Mouse (Mus musculus) layer of hippocampus, postnatal 36 days (tissue): ENCODE results near the gene Trim44. TPM values are rescaled to one million over a fixed set of nuclear protein-coding genes. Genes with fewer than 3 reads are reported as not detected.

Experiments used
- DNase-seq, 2 experiments: peaks; one replicate each; pipeline ENCODE4 v3.0.0; 2022
- total RNA-seq, 2 experiments: library from RNA; stranded (reverse); gene quantifications; 2 replicates each; pipeline ENCODE4 v1.2.3; 2021

The Trim44 gene
- total RNA-seq, 2 experiments from 2014 or later, result 169 to 173 TPM

DNA sequence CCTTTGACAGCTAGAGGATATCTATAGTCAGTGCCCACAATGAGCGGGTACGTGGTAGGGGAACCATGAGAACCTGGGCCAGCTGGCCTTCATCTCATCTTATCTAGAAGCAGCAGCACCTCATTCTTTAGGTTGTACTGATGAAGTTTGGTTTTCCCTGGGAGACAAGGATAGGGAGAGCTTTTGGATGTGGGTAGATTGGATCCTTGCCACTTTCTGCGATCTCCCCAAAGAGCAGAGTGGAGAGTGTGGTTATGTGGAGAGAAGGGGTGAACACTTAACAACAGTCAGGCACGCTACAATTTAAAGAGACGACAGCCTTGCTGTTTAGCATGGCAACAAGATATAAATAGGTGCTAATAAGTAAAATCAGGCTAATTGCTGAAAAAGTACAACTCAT, 119.0 kb downstream of the Trim44 start:
- no peak for DNase-seq

GRCm38 (mm10) chr2:102287369-102287768, 120.3 kb downstream of the Trim44 start:
- DNase-seq, result no peak

DNA sequence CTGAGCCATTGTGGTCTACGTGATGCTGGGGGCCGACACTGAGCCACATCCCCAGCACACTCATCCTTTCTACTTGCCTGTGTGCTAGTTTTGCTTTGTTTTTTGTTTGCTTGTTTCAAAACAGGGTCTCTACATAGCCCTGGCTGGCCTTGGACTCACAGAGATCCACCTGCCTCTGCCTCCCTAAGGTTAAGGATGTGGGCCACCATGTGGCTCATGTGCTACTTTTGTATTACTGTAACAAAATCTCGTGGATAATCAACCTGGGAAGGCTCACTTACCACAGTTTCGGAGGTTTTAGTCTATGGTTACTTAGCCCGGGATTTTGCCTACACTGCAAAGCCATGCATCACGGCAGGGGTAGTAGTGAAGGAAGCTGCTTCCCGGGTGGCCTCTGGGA, 125.5 kb downstream of the Trim44 start:
- DNase-seq, result no peak

GRCm38 (mm10) chr2:102279779-102280178, 127.8 kb downstream of the Trim44 start:
- no peak for DNase-seq

DNA sequence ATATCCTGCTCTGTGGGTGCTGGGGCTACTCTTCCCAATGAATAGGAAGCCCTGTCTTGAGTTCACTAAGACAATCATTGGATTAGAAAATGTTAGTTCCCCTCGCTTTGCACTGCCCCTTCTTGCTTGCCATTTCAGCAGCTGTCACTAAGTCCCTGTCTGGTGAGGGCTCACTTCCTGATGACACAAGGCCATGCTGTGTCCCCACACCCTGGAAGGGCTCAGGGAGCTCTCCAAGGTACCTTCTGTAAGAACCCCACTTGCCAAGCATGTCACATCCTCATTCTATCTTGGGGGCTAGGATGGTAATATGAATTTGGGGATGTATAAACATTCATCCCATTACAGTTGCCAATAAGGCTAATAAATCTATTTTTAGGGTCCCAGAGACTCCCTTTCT, 129.7 kb downstream of the Trim44 start:
- DNase-seq, result no peak

- no peak for DNase-seq
Observed at GRCm38 (mm10) chr2:102273280-102273679, 134.3 kb downstream of the Trim44 start.

GRCm38 (mm10) chr2:102267582-102268339, 139.9 kb downstream of the Trim44 start:
- DNase-seq, result no peak

DNA sequence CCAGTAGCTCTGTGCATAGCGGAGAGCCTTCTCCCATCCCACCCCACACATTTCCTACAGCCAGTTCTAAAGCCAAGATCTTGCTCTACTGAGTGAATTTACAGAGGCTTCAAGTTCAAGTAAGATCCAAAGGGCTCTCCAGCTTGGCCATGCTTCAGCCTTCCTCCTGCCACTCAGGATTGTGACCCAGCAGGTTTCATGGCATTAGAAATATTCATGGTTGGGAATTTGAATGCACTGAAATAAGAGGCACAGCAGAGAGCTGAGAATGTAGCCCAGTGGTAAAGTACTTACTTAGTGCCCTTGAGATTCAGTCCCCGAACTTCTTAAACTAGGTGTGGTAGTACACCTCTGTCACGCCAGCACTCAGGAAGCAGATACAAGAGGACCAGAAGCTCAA, 140.7 kb downstream of the Trim44 start:
- DNase-seq, result no peak

DNA sequence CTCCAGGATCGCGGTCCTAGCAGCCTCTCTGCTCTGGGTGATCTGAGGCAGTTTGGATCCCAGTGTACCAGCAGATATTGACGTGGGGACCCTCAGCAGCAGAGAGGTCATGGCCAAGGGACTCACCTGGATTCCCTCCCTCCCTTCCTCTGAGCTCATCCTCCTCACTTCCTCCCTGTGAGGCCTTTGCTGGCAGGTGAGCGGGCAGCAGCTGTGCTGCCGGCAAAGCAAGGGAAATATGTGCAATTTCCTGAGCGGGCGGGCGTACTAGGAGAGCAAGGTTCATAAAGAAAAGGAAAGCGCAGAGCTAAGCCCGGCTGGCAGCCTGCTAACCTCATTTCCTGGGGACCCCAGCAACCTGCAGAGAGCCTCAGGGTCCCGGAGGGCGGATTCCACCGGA, 148.5 kb downstream of the Trim44 start:
- DNase-seq, result no peak

DNA sequence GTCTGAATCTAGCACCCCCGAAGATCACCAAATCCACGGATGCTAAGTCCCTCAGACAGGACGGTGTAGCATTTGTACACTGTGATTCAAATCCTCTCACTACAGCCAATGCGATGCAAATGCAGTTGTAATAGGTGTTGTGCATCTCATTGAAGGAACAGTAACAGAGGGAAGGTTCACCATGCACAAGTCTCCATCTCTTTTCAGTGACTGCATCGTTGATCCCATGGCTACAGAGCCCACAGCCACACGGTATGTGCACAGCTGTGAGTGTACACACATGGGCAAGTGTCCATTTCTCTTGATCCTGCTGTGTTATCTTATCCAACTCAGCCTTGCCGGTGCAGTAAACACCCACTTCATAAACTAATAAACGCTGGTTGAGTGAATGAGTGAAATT, 148.9 kb downstream of the Trim44 start:
- no peak for DNase-seq

DNA sequence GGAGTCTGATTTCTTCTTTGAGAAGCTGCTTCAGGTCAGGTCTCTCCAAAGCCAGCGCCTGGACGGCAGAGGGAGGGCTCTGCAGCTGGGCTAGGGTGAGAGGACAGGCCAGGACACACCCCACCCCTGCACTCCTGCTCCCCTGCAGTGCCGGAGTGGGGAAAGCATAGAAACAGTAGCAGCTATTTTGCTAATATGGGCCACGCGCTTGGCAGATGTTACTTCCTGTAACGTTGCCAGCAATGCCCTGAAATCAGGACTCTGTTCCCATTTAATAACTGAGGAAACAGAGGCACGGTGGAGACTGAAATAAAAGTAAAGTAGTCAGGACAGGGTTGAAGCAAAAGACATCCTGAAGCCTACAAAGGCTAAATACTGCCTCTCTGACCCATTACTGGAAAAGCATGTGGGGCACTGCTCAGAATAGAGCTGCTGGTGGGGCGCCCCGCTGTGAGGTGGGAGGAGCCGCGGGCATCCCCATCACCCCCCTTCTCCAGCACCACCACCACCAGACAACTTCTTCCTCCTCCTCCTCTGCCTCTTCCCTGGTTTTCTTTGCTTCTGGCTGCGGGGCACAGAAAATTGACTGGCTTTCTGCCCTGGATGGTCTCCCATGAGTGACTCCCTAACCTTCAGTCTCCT, 149.5 kb downstream of the Trim44 start:
- DNase-seq, result peak in 1 of 2 experiments; percentile 39

DNA sequence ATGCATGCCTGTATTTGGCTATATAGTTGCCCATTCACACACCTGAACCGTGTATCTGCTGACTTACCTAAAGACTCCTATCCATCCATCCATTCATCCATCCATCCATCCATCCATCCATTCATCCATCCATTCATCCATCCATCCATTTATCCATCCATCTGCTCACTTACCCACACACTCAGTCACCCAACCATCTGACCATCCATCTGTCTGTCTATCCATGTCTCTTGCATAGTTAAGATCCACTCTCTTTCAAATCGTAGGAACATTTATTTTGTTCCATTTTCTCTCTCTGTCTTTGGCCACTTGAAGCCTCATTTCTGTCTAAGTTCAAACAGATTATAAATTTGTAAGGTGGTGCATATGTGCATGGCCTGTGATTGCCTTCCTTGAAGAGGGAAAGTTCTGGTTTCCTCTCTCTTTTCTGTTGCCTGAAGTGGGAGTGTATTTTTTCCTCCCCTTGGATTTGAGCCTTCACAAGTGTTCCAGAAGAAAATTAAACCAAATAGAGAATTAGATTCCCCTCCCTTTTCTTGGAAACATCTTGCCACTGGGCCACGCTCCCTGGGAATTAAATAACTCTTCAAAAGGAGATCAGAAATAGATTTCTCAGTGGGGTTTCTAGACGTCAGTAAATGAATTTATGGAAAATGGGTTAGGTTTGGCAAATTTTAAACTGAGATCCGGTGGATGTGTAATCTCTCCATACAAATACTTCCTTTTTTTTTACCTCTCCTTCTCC, 150.9 kb downstream of the Trim44 start:
- DNase-seq, result no peak

DNA sequence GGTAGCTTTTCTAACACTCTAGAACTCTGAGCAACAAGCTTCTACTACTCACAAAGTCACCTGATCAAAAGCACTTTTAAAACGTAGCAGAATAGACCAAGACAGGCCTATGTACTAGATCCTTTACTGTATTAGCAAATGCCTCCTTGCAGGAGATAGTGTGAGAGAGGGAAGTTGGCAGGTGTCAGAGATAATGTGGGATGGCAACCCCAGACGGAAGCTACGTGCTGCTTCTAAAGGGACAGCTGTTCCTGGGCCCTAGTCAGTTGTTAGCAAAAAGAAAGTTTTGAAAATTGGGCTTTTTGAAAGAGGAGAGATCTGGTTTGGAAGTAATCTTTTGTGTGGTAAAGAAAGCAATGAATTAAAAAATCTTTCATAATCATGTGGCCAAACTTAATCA, 151.5 kb downstream of the Trim44 start:
- DNase-seq, result no peak

DNA sequence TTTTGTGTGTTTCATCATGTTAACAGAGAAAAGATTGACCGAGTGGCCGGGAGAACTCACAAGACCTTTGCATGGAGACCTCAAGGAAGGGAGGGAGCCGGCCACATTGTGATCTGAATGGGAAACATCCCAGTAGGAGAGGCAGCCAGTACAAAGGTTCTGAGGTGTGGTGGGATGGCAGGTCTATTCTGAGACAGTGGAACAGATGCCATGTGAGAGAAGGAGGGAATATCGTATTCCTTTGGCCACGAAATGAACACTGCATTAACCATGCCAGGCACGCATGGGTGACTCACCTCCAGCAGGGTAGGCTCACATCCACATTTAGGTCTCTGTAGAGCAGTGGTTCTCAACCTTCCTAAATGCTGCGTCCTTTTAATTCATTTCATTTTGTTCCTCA, 154.4 kb downstream of the Trim44 start:
- DNase-seq, result no peak

DNA sequence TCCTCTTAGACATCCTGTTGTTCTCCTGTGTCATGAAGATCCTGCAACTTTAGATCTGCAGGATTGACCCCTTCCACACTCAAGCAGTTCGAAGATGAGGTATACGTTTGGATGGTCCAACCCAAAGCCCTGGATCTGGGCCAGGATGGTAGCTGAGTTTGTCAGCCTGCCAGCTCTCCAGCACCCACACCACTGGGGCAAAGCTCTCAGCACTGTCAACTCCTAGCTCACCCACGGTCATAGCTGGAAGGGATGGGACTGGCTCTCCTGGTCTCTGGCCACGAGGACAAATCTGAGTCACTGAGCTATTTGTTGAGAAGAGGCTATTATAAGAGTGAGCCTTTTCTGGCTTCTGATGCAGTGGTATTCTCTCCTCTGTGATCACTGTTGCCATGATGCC, 155.0 kb downstream of the Trim44 start:
- DNase-seq, result no peak

Other genes with a start within 250 kb of the Trim44 start
- gene Ldlrad3, start 221.4 kb downstream of the Trim44 start, total RNA-seq, result 1 to 10 TPM; 9.3 to 9.4 TPM
- gene Fjx1, start 44.7 kb upstream of the Trim44 start, total RNA-seq, result 10 to 100 TPM; 52.3 to 53.7 TPM
- 1 to 10 TPM; 7.4 to 8.3 TPM for gene Pamr1, start 142.2 kb upstream of the Trim44 start, total RNA-seq